Mouse (Mus musculus) thymus, postnatal 25 days (tissue): ENCODE data around the gene Cfl1.

Experiments used
- DNase-seq: peaks from one replicate; pipeline ENCODE4 v3.0.0; 2022

The Cfl1 gene

GRCm38 (mm10) chr19:5490313-5490897 lies at the start of gene Cfl1:
TSS of gene Cfl1 (plus strand) at chr19:5490455.
- peak; percentile 96 for DNase-seq

GRCm38 (mm10) chr19:5444371-5444908 lies 45.8 kb upstream of the Cfl1 start:
- no peak for DNase-seq

GRCm38 (mm10) chr19:5444954-5445353 lies 45.3 kb upstream of the Cfl1 start:
- DNase-seq: no peak

GRCm38 (mm10) chr19:5445747-5446146 lies 44.5 kb upstream of the Cfl1 start:
- DNase-seq: no peak

- DNase-seq: peak; percentile 84
Measured at GRCm38 (mm10) chr19:5447515-5448353, 42.5 kb upstream of the Cfl1 start, which contains the start of gene Fosl1. TSS of gene Fosl1 (plus strand) at chr19:5447547.

- DNase-seq: no peak
Measured at GRCm38 (mm10) chr19:5448354-5449150, 41.7 kb upstream of the Cfl1 start.

- no peak for DNase-seq
Measured at GRCm38 (mm10) chr19:5449673-5450072, 40.6 kb upstream of the Cfl1 start.

GRCm38 (mm10) chr19:5451766-5452165 lies 38.5 kb upstream of the Cfl1 start:
- DNase-seq: no peak

GRCm38 (mm10) chr19:5455037-5455436 lies 35.2 kb upstream of the Cfl1 start:
- DNase-seq: no peak

GRCm38 (mm10) chr19:5455568-5455967 lies 34.7 kb upstream of the Cfl1 start:
- DNase-seq: no peak

GRCm38 (mm10) chr19:5456241-5456921 lies 33.9 kb upstream of the Cfl1 start:
- DNase-seq: no peak

- peak; percentile 96 for DNase-seq
Measured at GRCm38 (mm10) chr19:5456922-5457745, 33.1 kb upstream of the Cfl1 start.

GRCm38 (mm10) chr19:5457746-5458442 lies 32.4 kb upstream of the Cfl1 start, which contains the start of gene Ccdc85b:
TSS of gene Ccdc85b (minus strand) at chr19:5457894.
- no peak for DNase-seq

GRCm38 (mm10) chr19:5459019-5459418 lies 31.2 kb upstream of the Cfl1 start:
- DNase-seq: no peak

GRCm38 (mm10) chr19:5459896-5460295 lies 30.4 kb upstream of the Cfl1 start:
- DNase-seq: no peak

- peak; percentile 81 for DNase-seq
Measured at GRCm38 (mm10) chr19:5460465-5460911, 29.8 kb upstream of the Cfl1 start, which contains the start of gene Fibp. TSS of gene Fibp (plus strand) at chr19:5460615.

GRCm38 (mm10) chr19:5461411-5461810 lies 28.8 kb upstream of the Cfl1 start:
- no peak for DNase-seq

GRCm38 (mm10) chr19:5463212-5463611 lies 27.0 kb upstream of the Cfl1 start:
- no peak for DNase-seq

GRCm38 (mm10) chr19:5463791-5464562 lies 26.3 kb upstream of the Cfl1 start:
- DNase-seq: peak; percentile 77

GRCm38 (mm10) chr19:5465037-5465436 lies 25.2 kb upstream of the Cfl1 start:
- DNase-seq: no peak
